Mouse (Mus musculus) embryonic facial prominence, embryonic 11.5 days (tissue): ENCODE measurements at regions not wholly inside any gene's neighbourhood (a gene's known extent, or its start where the extent isn't known, plus 50 kb on each side); places are given as distances from the start of the nearest gene placed in this dataset.

Experiments used
- ATAC-seq: fragments of 200-750 bp; cut with Nextera tagmentation; replicated peaks from 2 replicates; pipeline ENCODE4 v1.8.0; 2017; ENCODE audit warnings: low read depth; ENCODE audit not compliant: insufficient number of reproducible peaks, low FRiP score, low TSS enrichment
- DNase-seq: peaks from one replicate; pipeline ENCODE4 v3.0.0-alpha.2; 2015; ENCODE audit warnings: low spot score
- H3K27ac ChIP-seq: fragments of 300-500 bp; sonication (generic); replicated peaks from 2 replicates; pipeline ENCODE4 v1.5.1; 2014; ENCODE audit warnings: mild to moderate bottlenecking, low read depth, low read length, control low read depth
- H3K27me3 ChIP-seq: fragments of 300-500 bp; sonication (generic); 2 replicates; pipeline ENCODE4 v1.6.1; 2014; ENCODE audit warnings: mild to moderate bottlenecking, low read length, moderate library complexity, mixed read lengths; ENCODE audit not compliant: control insufficient read depth, insufficient read depth
- H3K36me3 ChIP-seq: fragments of 300-500 bp; sonication (generic); replicated peaks from 2 replicates; pipeline ENCODE4 v1.6.1; 2014; ENCODE audit warnings: low read depth, mild to moderate bottlenecking, low read length, moderate library complexity, mixed read lengths; ENCODE audit not compliant: control insufficient read depth, insufficient read depth
- H3K4me1 ChIP-seq: fragments of 300-500 bp; sonication (generic); 2 replicates; pipeline ENCODE4 v1.6.1; 2014; ENCODE audit warnings: low read length, mixed read lengths; ENCODE audit not compliant: control insufficient read depth, insufficient read depth
- H3K4me2 ChIP-seq: fragments of 300-500 bp; sonication (generic); 2 replicates; pipeline ENCODE4 v1.6.1; 2014; ENCODE audit warnings: low read depth, mild to moderate bottlenecking, control low read depth, low read length, moderate library complexity
- H3K4me3 ChIP-seq: fragments of 300-500 bp; sonication (generic); 2 replicates; pipeline ENCODE4 v1.5.1; 2014; ENCODE audit warnings: low read depth, low read length, control low read depth
- H3K9ac ChIP-seq: fragments of 300-500 bp; sonication (generic); replicated peaks from 2 replicates; pipeline ENCODE4 v1.6.1; 2014; ENCODE audit warnings: mild to moderate bottlenecking, control low read depth, low read length
- H3K9me3 ChIP-seq: fragments of 300-500 bp; sonication (generic); replicated peaks from 2 replicates; pipeline ENCODE4 v1.6.1; 2016; ENCODE audit warnings: mild to moderate bottlenecking, low read length, inconsistent platforms, mixed read lengths; ENCODE audit not compliant: control insufficient read depth
- WGBS: fragments of 180-500 bp; shearing (Covaris S2); extraction: QIAGEN DNeasy Blood & Tissue Kit; methylation state at CpG from one replicate; pipeline ENCODE4 v1.1.7; 2014; 5-methylcytosine and 5-hydroxymethylcytosine counted together

- WGBS = 47% methylated on average over 7 of the region's 7 CpGs
- H3K4me2 ChIP-seq = no peak overlapping the region
- H3K36me3 ChIP-seq = no peaks in the 10 kb centered on the region
- ATAC-seq (no peak), DNase-seq (peak; percentile 35)
- H3K27me3 ChIP-seq = no peaks in the 10 kb centered on the region
- H3K4me1 ChIP-seq = no peaks in the 10 kb centered on the region
- H3K4me3 ChIP-seq = no peak overlapping the region
- H3K27ac ChIP-seq = no peak overlapping the region
- H3K9ac ChIP-seq = no peak overlapping the region
- H3K9me3 ChIP-seq = no peaks in the 10 kb centered on the region
These were observed 483.7 kb upstream of the Atp11b start for GRCm38 (mm10) chr3:35269977-35270880.

GRCm38 (mm10) chr3:35273546-35273945, 480.4 kb upstream of the Atp11b start:
- Histone ChIP-seq H3K4me3 (no peak overlapping the region), H3K27me3 (no peaks in the 10 kb centered on the region), H3K9me3 (no peaks in the 10 kb centered on the region), H3K9ac (no peak overlapping the region), H3K27ac (no peak overlapping the region), H3K4me2 (no peak overlapping the region), H3K36me3 (no peaks in the 10 kb centered on the region), H3K4me1 (no peaks in the 10 kb centered on the region)
- no peak for ATAC-seq
- WGBS = 24% methylated on average over 5 of the region's 5 CpGs
- DNase-seq = no peak

GRCm38 (mm10) chr3:35280981-35281380, 472.9 kb upstream of the Atp11b start:
- no peaks in the 10 kb centered on the region for H3K36me3 ChIP-seq
- H3K9ac ChIP-seq = no peak overlapping the region
- no peaks in the 10 kb centered on the region for H3K9me3 ChIP-seq
- H3K4me2 ChIP-seq = no peak overlapping the region
- no peaks in the 10 kb centered on the region for H3K4me1 ChIP-seq
- no peak overlapping the region for H3K4me3 ChIP-seq
- DNase-seq (no peak), ATAC-seq (no peak)
- H3K27ac ChIP-seq = no peak overlapping the region
- H3K27me3 ChIP-seq = no peaks in the 10 kb centered on the region
- 72% methylated on average over 5 of the region's 5 CpGs for WGBS

DNA sequence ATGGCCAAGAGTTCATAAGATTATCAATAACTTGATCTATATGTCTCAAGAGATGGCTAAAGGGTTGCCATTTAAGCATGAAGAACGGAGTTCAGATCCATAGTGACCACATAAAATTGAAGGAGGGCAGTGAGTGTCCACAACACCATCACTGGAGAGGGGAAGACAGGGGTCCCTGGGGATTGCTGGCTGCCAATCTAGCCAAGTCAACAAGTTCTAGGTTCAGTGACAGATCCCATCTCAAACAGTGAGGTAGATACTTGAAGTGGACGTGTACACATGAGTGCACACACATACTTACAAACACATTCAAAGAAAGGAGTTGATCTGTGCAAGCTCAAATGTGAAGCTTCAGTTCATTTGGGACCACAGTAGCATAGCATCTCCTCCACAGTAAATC, 471.8 kb upstream of the Atp11b start:
- Histone ChIP-seq H3K27me3 (no peaks in the 10 kb centered on the region), H3K4me2 (no peak overlapping the region), H3K9ac (no peak overlapping the region), H3K27ac (no peak overlapping the region), H3K4me1 (no peaks in the 10 kb centered on the region), H3K9me3 (no peaks in the 10 kb centered on the region), H3K4me3 (no peak overlapping the region), H3K36me3 (no peaks in the 10 kb centered on the region)
- DNase-seq = no peak
- WGBS = 76% methylated on average over 2 of the region's 2 CpGs
- ATAC-seq = no peak

DNA sequence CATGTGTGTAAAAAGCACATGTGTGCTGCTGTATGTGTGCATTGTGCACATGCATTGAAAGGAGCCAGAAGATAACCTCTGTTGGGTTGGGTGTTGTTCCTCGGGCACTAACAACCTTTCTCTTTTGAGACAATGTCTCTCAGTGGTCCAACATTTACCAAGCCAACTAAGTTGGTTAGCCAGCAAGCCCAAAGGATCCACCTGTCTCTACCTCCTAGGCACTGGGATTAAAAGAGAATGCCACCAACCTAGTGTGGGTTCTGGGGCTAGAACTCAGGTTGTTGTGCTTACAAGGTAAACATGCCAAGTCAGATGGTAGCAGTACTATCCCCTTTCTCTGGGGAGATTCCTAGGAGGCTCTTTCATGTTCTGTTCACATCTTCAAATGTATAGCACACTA, 459.1 kb upstream of the Atp11b start:
- H3K9ac ChIP-seq = no peak overlapping the region
- no peaks in the 10 kb centered on the region for H3K4me1 ChIP-seq
- no peak overlapping the region for H3K4me3 ChIP-seq
- no peak overlapping the region for H3K4me2 ChIP-seq
- ATAC-seq = no peak
- H3K36me3 ChIP-seq = no peaks in the 10 kb centered on the region
- no peaks in the 10 kb centered on the region for H3K27me3 ChIP-seq
- H3K27ac ChIP-seq = no peak overlapping the region
- 93% methylated on average over 1 of the region's 1 CpGs for WGBS
- no peaks in the 10 kb centered on the region for H3K9me3 ChIP-seq
- no peak for DNase-seq

DNA sequence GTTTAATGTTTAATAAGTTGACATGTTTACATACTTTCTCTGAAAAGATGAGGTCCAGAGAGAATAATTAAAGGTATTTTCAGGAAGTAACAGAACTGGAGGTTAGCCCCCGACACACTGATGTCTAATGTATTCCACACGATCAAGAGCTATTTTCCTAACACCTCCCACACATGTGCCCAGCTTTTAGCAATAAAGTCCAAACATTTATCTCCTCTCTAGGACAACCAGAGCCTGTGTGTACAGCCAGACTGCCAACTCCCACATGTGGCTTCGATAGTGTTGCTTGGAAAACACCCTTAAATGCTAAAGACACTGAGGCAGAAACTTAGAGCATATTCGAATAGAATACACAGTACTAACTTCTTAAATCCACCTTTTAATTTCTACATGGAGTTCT, 458.2 kb upstream of the Atp11b start:
- no peaks in the 10 kb centered on the region for H3K9me3 ChIP-seq
- H3K27ac ChIP-seq = no peak overlapping the region
- H3K4me2 ChIP-seq = no peak overlapping the region
- no peak overlapping the region for H3K9ac ChIP-seq
- H3K4me3 ChIP-seq = no peak overlapping the region
- H3K27me3 ChIP-seq = no peaks in the 10 kb centered on the region
- ATAC-seq = no peak
- H3K4me1 ChIP-seq = no peaks in the 10 kb centered on the region
- H3K36me3 ChIP-seq = no peaks in the 10 kb centered on the region
- DNase-seq = no peak
- 59% methylated on average over 4 of the region's 4 CpGs for WGBS

GRCm38 (mm10) chr3:35299036-35299435, 454.9 kb upstream of the Atp11b start:
- H3K4me2 ChIP-seq = no peak overlapping the region
- H3K9me3 ChIP-seq = no peaks in the 10 kb centered on the region; the same call in 1 of the 2 replicates
- H3K4me1 ChIP-seq = no peaks in the 10 kb centered on the region
- H3K27me3 ChIP-seq = no peaks in the 10 kb centered on the region
- DNase-seq (no peak), ATAC-seq (no peak)
- H3K36me3 ChIP-seq = no peaks in the 10 kb centered on the region
- no peak overlapping the region for H3K4me3 ChIP-seq
- no peak overlapping the region for H3K9ac ChIP-seq
- H3K27ac ChIP-seq = no peak overlapping the region

DNA sequence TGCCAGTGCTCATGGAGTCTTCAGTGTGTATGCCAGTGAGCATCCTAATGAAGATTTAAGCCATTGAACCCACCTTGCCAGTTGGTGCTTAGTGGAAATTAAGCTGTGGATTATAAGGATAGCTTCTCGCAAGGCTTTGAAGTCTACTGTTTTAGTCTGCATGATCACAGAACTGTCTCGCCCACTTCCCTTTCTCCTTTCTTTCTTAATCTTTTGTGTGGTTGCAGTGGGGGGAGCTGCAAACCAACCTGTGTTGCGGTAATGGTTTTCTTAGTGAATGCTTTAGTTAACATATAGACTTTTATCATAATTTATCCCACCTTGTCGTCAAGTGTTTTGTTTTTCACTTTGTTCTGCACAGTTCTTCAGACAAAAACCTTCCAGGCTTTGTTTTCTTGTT, 447.9 kb upstream of the Atp11b start:
- H3K9me3 ChIP-seq = no peaks in the 10 kb centered on the region; the same call in 1 of the 2 replicates
- H3K27me3 ChIP-seq = no peaks in the 10 kb centered on the region
- H3K4me3 ChIP-seq = no peak overlapping the region
- H3K4me1 ChIP-seq = no peaks in the 10 kb centered on the region
- H3K27ac ChIP-seq = no peak overlapping the region
- H3K4me2 ChIP-seq = no peak overlapping the region
- 91% methylated on average over 4 of the region's 4 CpGs for WGBS
- no peak overlapping the region for H3K9ac ChIP-seq
- H3K36me3 ChIP-seq = no peaks in the 10 kb centered on the region
- ATAC-seq = no peak
- DNase-seq = no peak
